Mouse (Mus musculus): ENCODE results near the gene Sash3.
"Not testable (repeated sequence)": the region's sequence is repeated elsewhere in the genome, so short reads cannot be mapped to it uniquely, and the experiment has no call there.

The Sash3 gene

GRCm38 (mm10) chrX:48204469-48204868, 58.2 kb downstream of the Sash3 start:
- no peak for DNase-seq

GRCm38 (mm10) chrX:48207761-48208487, 61.7 kb downstream of the Sash3 start:
- peak; percentile 36 for DNase-seq

GRCm38 (mm10) chrX:48208519-48209185, 62.4 kb downstream of the Sash3 start, which contains the start of gene Zdhhc9:
Zdhhc9 (minus strand) TSS chrX:48208878.
- DNase-seq = peak; percentile 89

- not testable (repeated sequence) for DNase-seq
Measured at GRCm38 (mm10) chrX:48209746-48210145, 63.5 kb downstream of the Sash3 start.

All from liver (tissue).